Mouse (Mus musculus) urinary bladder, postnatal 25 days (tissue): ENCODE results near the gene Hoxc8.

Source experiments
- DNase-seq: peaks from one replicate; pipeline ENCODE4 v3.0.0; 2022; ENCODE audit warnings: low spot score

Gene Hoxc8

GRCm38 (mm10) chr15:103034807-103035547 lies 44.6 kb downstream of the Hoxc8 start:
- DNase-seq: no peak

- no peak for DNase-seq
Measured at GRCm38 (mm10) chr15:103035548-103035881, 45.1 kb downstream of the Hoxc8 start.

GRCm38 (mm10) chr15:103037579-103037978 lies 47.2 kb downstream of the Hoxc8 start:
- DNase-seq: no peak

DNA sequence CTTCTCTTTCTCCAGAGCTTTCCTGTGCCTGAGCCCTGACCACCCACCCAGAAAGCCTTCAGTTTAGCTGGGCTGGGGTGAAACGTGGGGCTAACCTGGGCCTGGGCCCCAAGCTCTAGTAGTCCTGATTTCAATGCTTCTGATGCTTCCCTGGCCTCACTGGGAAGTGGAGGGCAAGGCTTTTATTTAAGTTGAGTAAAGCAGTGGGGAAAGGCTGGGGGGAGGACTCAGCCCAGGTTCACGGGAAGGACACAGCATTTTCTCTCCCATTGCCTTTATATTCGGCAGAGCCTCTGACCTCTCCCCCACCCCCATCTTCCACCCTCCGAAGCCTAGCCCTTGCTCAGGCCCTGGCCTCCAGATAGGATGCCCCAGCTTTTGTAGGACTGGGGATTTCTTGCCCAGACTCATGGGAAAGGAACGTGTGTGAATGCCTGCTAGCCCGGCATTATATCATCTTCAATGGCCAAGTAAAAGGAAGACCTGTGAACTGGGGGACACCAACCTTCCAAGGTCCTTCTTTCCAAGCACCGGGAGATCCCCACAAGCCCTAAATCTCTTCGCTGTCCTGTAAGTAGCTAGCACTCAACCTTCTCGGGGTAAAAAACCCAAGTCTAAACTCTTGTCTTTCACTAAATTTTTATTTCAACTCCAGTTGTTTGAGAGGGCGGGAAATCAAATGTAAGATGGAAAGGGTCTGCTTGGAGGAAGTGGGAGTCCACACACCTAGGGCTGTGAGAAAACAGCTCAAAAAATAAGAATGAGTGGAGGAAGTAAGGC lies 48.5 kb downstream of the Hoxc8 start:
- no peak for DNase-seq

- no peak for DNase-seq
Measured at GRCm38 (mm10) chr15:103039609-103040008, 49.2 kb downstream of the Hoxc8 start.

DNA sequence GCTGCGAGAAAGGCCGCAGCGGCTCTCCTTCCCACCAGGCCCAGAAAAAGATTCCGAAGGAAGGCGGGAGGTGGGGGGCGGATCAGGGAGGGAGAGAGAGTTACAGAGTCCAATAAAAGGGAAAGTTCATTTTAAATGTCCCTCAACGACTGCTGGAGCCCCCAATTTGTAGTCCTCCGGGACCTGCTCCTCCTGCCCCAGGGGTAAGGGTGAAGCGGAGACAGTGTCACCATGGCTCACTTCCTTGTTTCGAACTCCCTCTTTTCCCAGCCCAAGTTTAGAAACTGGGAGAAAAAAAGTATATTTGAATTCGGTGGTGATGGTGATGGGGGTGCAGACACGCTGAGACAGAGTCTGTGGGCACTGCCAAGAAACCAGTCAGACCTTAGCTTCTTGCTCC lies 50.2 kb downstream of the Hoxc8 start:
- DNase-seq: no peak

- no peak for DNase-seq
Measured at GRCm38 (mm10) chr15:103041613-103042012, 51.2 kb downstream of the Hoxc8 start.

DNA sequence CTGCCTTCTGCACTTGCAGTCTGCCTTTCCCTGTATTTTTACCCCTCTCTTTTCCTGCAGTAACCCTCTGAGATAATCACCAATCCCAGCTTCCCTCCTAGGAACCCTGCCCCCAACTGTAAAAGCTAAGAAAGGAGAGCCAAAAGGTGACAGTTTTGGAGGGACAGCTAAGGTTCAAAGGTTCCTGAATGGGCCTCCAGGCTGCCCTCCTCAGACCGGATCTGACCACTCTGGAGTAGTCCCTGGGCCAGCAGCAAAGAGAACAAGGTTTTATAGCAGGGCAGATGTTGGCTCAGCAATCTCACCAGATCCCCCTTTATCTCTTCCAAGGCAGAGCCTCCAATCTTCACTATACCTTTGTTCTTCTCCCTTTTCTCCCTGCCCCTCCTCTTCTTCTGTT lies 51.8 kb downstream of the Hoxc8 start:
- no peak for DNase-seq
